Mouse (Mus musculus): Measurements from ENCODE around the gene Tssc4. TPM values are rescaled to one million over a fixed set of nuclear protein-coding genes. Genes with fewer than 3 reads are reported as not detected.

Gene Tssc4
- polyA plus RNA-seq (2014; fragmentation: Nextera tagmentation; extraction: Ambion mirVana): 70.4 and 102 TPM in 2 replicates

GRCm38 (mm10) chr7:143068882-143069591 is at the start of gene Tssc4:
Gene Tssc4, plus strand, starts transcription at chr7:143069249.
- peak; percentile 96 for ATAC-seq (ENCODE audit: low FRiP score, low TSS enrichment)

DNA sequence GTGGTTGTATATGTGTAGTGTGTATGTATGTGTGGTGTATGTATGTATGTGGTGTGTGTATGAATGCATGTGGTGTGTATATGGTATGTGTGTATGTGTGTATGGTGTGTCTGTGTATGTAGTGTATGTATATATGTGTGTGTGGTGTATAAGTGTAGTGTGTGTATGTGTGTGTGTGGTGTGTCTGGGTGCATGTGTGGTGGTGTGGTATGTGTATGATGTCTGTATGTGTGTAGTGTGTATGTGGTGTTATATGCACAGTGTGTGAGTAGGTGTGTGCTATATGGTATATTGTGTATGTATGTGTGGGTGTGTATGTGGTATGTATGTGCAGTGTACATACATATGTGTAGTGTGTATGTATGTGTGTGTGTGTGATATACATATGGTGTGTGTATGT is 49.0 kb upstream of the Tssc4 start:
- Histone ChIP-seq H3K36me3 (ENCODE audit: control insufficient read depth, insufficient read depth, low read length) (no peaks in the 10 kb centered on the region), H3K27me3 (ENCODE audit: control insufficient read depth, insufficient read depth, low read length) (no peaks in the 10 kb centered on the region), H3K4me3 (replicated peaks; ENCODE audit: low read depth, low read length) (no peak overlapping the region), H3K4me1 (ENCODE audit: control insufficient read depth, insufficient read depth, low read length) (0 out of 2 replicates have a peak, but pooled peaks cover 8% of the 10 kb centered on the region), H3K27ac (replicated peaks; ENCODE audit: low read depth, low read length) (no peak overlapping the region), H3K4me2 (ENCODE audit: low read length) (no peak overlapping the region), H3K9me3 (ENCODE audit: control insufficient read depth, low read length) (no peaks in the 10 kb centered on the region), H3K9ac (replicated peaks; ENCODE audit: low read length) (no peak overlapping the region)
- no peak for ATAC-seq (ENCODE audit: low FRiP score, low TSS enrichment)
- DNase-seq: no peak

More at GRCm38 (mm10) chr7:143068882-143069591, at the start of gene Tssc4:
- no peaks in the 10 kb centered on the region for H3K27me3 ChIP-seq (ENCODE audit: control insufficient read depth, insufficient read depth, low read length)
- H3K4me2 ChIP-seq (ENCODE audit: low read length): peak within 1 kb of the TSS; percentile 98
- H3K27ac ChIP-seq (replicated peaks; ENCODE audit: low read depth, low read length): peak within 1 kb of the TSS; percentile 98
- H3K9ac ChIP-seq (replicated peaks; ENCODE audit: low read length): peak within 1 kb of the TSS; percentile 90
- peaks cover 31% of the 10 kb centered on the region for H3K36me3 ChIP-seq (ENCODE audit: control insufficient read depth, insufficient read depth, low read length)
- DNase-seq: peak; percentile 100
- no peaks in the 10 kb centered on the region for H3K9me3 ChIP-seq (ENCODE audit: control insufficient read depth, low read length)
- H3K4me1 ChIP-seq (ENCODE audit: control insufficient read depth, insufficient read depth, low read length): peaks cover 20% of the 10 kb centered on the region
- under 1% methylated on average over 49 of the region's 51 CpGs for WGBS
- H3K4me3 ChIP-seq (replicated peaks; ENCODE audit: low read depth, low read length): peak within 1 kb of the TSS; percentile 83

DNA sequence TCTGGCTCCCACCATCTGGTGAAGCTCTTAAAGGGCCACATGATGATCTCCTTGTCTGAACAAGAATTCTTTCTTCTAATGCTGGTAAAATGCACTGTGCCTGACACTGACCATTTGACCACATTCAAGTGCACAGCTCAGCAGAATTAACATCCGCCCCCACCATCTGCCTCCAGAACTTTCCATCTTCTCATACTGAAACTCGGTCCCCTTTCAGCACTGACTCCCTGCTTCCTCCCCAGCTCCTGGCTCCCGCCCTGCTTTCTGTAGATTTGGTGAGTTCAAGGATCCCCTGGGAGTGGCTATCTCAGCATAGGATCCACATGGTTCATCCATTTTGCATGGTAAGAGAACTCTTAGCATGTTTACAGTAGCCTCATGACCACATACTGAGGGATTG is 48.3 kb upstream of the Tssc4 start:
- Histone ChIP-seq H3K27ac (replicated peaks; ENCODE audit: low read depth, low read length) (no peak overlapping the region), H3K4me3 (replicated peaks; ENCODE audit: low read depth, low read length) (no peak overlapping the region), H3K4me2 (ENCODE audit: low read length) (no peak overlapping the region), H3K9ac (replicated peaks; ENCODE audit: low read length) (no peak overlapping the region), H3K36me3 (ENCODE audit: control insufficient read depth, insufficient read depth, low read length) (no peaks in the 10 kb centered on the region), H3K27me3 (ENCODE audit: control insufficient read depth, insufficient read depth, low read length) (no peaks in the 10 kb centered on the region), H3K4me1 (ENCODE audit: control insufficient read depth, insufficient read depth, low read length) (0 out of 2 replicates have a peak, but pooled peaks cover 6% of the 10 kb centered on the region), H3K9me3 (ENCODE audit: control insufficient read depth, low read length) (no peaks in the 10 kb centered on the region)
- ATAC-seq (ENCODE audit: low FRiP score, low TSS enrichment) (no peak), DNase-seq (no peak)
- 72% methylated on average over 3 of the region's 3 CpGs for WGBS

GRCm38 (mm10) chr7:143021356-143022164 is 47.5 kb upstream of the Tssc4 start:
- Histone ChIP-seq H3K9me3 (ENCODE audit: control insufficient read depth, low read length) (no peaks in the 10 kb centered on the region), H3K4me1 (ENCODE audit: control insufficient read depth, insufficient read depth, low read length) (no peaks in the 10 kb centered on the region), H3K27me3 (ENCODE audit: control insufficient read depth, insufficient read depth, low read length) (no peaks in the 10 kb centered on the region), H3K4me3 (replicated peaks; ENCODE audit: low read depth, low read length) (no peak overlapping the region), H3K36me3 (ENCODE audit: control insufficient read depth, insufficient read depth, low read length) (no peaks in the 10 kb centered on the region), H3K27ac (replicated peaks; ENCODE audit: low read depth, low read length) (no peak overlapping the region), H3K4me2 (ENCODE audit: low read length) (no peak overlapping the region), H3K9ac (replicated peaks; ENCODE audit: low read length) (no peak overlapping the region)
- DNase-seq (no peak), ATAC-seq (ENCODE audit: low FRiP score, low TSS enrichment) (no peak)
- 77% methylated on average over 5 of the region's 5 CpGs for WGBS

- H3K4me2 ChIP-seq (ENCODE audit: low read length): no peak overlapping the region
Observed at GRCm38 (mm10) chr7:143023499-143023898, 45.5 kb upstream of the Tssc4 start.

DNA sequence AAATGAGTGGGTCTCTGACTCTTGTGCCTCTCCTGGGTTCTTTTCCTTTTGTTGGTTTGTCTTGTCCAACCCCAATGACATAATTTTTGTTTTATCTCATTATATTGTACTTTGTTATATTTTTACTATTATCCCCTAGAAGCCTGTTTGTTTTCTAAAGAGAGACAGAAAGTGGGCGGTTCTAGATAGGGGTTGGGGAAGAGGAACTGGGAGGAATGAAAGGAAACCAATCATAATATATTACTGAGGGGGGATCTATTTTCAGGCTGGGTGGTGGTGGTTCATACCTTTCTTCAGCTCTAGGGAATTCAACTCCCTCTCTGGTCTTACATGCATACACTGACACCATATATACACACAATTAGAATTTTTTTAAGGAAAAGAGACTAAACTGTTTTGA is 44.8 kb upstream of the Tssc4 start:
- Histone ChIP-seq H3K4me2 (ENCODE audit: low read length) (no peak overlapping the region), H3K4me3 (replicated peaks; ENCODE audit: low read depth, low read length) (no peak overlapping the region), H3K9me3 (ENCODE audit: control insufficient read depth, low read length) (no peaks in the 10 kb centered on the region), H3K36me3 (ENCODE audit: control insufficient read depth, insufficient read depth, low read length) (no peaks in the 10 kb centered on the region), H3K27me3 (ENCODE audit: control insufficient read depth, insufficient read depth, low read length) (no peaks in the 10 kb centered on the region), H3K9ac (replicated peaks; ENCODE audit: low read length) (no peak overlapping the region), H3K4me1 (ENCODE audit: control insufficient read depth, insufficient read depth, low read length) (no peaks in the 10 kb centered on the region), H3K27ac (replicated peaks; ENCODE audit: low read depth, low read length) (no peak overlapping the region)
- no peak for ATAC-seq (ENCODE audit: low FRiP score, low TSS enrichment)
- WGBS: 100% methylated on average over 1 of the region's 1 CpGs
- DNase-seq: no peak

More at GRCm38 (mm10) chr7:143023499-143023898, 45.5 kb upstream of the Tssc4 start:
- ATAC-seq (ENCODE audit: low FRiP score, low TSS enrichment) (no peak), DNase-seq (no peak)
- H3K4me1 ChIP-seq (ENCODE audit: control insufficient read depth, insufficient read depth, low read length): no peaks in the 10 kb centered on the region
- H3K27ac ChIP-seq (replicated peaks; ENCODE audit: low read depth, low read length): no peak overlapping the region
- H3K4me3 ChIP-seq (replicated peaks; ENCODE audit: low read depth, low read length): no peak overlapping the region
- no peaks in the 10 kb centered on the region for H3K9me3 ChIP-seq (ENCODE audit: control insufficient read depth, low read length)
- no peak overlapping the region for H3K9ac ChIP-seq (replicated peaks; ENCODE audit: low read length)
- no peaks in the 10 kb centered on the region for H3K36me3 ChIP-seq (ENCODE audit: control insufficient read depth, insufficient read depth, low read length)
- H3K27me3 ChIP-seq (ENCODE audit: control insufficient read depth, insufficient read depth, low read length): no peaks in the 10 kb centered on the region
- 98% methylated on average over 2 of the region's 2 CpGs for WGBS

- ATAC-seq (ENCODE audit: low FRiP score, low TSS enrichment) (no peak), DNase-seq (no peak)
- WGBS: 90% methylated on average over 3 of the region's 3 CpGs
- Histone ChIP-seq H3K27ac (replicated peaks; ENCODE audit: low read depth, low read length) (no peak overlapping the region), H3K4me1 (ENCODE audit: control insufficient read depth, insufficient read depth, low read length) (no peaks in the 10 kb centered on the region), H3K9ac (replicated peaks; ENCODE audit: low read length) (no peak overlapping the region), H3K4me3 (replicated peaks; ENCODE audit: low read depth, low read length) (no peak overlapping the region), H3K36me3 (ENCODE audit: control insufficient read depth, insufficient read depth, low read length) (no peaks in the 10 kb centered on the region), H3K27me3 (ENCODE audit: control insufficient read depth, insufficient read depth, low read length) (no peaks in the 10 kb centered on the region), H3K4me2 (ENCODE audit: low read length) (no peak overlapping the region), H3K9me3 (ENCODE audit: control insufficient read depth, low read length) (no peaks in the 10 kb centered on the region)
Observed at GRCm38 (mm10) chr7:143025496-143025895, 43.6 kb upstream of the Tssc4 start.

- no peaks in the 10 kb centered on the region for H3K27me3 ChIP-seq (ENCODE audit: control insufficient read depth, insufficient read depth, low read length)
- DNase-seq (no peak), ATAC-seq (ENCODE audit: low FRiP score, low TSS enrichment) (no peak)
- H3K4me2 ChIP-seq (ENCODE audit: low read length): no peak overlapping the region
- H3K9ac ChIP-seq (replicated peaks; ENCODE audit: low read length): no peak overlapping the region
- 98% methylated on average over 4 of the region's 4 CpGs for WGBS
- no peaks in the 10 kb centered on the region for H3K9me3 ChIP-seq (ENCODE audit: control insufficient read depth, low read length)
- H3K4me1 ChIP-seq (ENCODE audit: control insufficient read depth, insufficient read depth, low read length): no peaks in the 10 kb centered on the region
- no peak overlapping the region for H3K27ac ChIP-seq (replicated peaks; ENCODE audit: low read depth, low read length)
- H3K4me3 ChIP-seq (replicated peaks; ENCODE audit: low read depth, low read length): no peak overlapping the region
- no peaks in the 10 kb centered on the region for H3K36me3 ChIP-seq (ENCODE audit: control insufficient read depth, insufficient read depth, low read length)
Observed at GRCm38 (mm10) chr7:143027196-143027595, 41.9 kb upstream of the Tssc4 start.

Data from midbrain, embryonic 14.5 days (tissue).